Mouse (Mus musculus) monocyte, adult 5-6 weeks (primary cell): ENCODE measurements at regions not wholly inside any gene's neighbourhood (a gene's known extent, or its start where the extent isn't known, plus 50 kb on each side); places are given as distances from the start of the nearest gene placed in this dataset.

Experiments
- ATAC-seq: fragments of 153-309, 156-312 bp; replicated peaks from 2 replicates; pipeline ENCODE4 v1.8.0; 2017; ENCODE audit warnings: mild to moderate bottlenecking; ENCODE audit not compliant: low TSS enrichment, insufficient number of reproducible peaks, severe bottlenecking, poor library complexity, low FRiP score

DNA sequence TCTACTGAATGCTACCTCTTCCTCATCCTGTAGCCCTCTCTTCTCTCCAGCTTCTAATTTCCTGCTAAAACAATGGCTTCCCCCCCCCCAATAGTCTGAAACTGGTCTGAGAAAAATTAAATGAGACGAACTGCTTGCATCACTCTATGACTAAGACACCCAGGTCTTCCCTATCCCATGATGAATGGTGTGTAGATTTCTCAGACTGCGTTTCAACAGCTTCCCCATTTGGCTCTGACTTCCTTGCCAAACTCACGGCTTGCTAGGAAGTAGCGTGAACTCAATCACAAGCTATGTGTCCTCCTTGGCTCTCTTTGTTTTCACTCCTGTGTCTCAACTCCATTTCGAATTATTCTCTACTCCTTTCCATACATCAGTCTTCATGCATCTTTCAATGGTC lies 126.4 kb upstream of the Rmdn2 start:
- ATAC-seq = peak; percentile 90

DNA sequence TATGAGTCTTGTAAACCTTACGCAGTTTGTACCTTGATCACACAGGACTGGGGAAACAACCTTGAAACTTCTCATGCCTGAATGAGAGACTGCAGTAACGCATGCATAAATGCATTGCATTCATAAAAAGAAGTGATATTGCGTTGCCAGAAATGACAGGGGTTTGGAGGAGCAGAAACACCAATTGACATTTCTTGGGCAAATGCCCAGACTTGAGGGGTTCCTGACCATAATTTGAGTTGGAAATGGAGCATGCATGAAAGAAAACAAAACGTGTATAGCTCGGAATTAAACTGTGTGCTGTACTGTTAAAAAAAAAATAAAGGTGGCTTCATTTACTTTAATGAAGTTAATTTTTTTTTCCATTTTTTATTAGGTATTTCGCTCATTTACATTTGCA lies 122.4 kb upstream of the Rmdn2 start:
- ATAC-seq = no peak

DNA sequence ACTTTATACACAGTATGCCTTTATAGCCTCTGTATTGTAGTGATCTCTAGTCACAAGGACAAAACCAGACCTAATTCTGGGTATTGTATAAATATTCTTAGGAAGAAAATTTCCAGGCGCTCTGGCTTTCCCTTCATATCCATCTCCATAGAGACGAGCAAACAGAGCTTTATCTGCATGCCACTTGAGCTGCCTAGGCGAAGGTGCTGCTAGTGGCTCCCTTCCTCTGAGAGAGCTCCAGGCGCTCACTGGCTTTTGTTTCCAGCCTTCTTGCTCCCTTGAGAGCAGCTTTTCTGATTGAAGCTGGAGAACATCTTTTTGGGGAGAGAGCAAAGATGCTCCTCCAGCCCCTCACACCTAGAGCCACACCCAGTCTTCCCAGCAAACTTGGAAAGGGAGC lies 114.0 kb upstream of the Rmdn2 start:
- ATAC-seq = no peak

DNA sequence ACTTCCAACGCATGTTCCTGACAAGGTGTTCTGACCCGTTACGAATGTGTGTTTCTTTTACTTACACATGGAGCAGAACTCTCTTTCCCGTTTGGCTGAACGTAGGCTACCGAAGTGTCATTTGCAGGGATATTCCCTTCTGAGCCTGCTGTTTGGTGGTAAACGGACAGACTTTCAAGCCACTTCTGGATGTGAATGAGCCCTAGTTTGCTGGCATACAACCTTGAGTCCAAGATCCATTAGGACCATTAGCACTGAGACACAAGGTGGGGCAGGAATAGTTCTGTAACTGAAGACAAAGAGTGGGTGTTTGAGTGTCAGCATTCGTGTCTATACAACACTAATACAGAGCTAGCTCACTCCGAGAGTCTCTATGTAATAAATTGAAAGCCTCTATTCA lies 113.3 kb upstream of the Rmdn2 start:
- no peak for ATAC-seq

DNA sequence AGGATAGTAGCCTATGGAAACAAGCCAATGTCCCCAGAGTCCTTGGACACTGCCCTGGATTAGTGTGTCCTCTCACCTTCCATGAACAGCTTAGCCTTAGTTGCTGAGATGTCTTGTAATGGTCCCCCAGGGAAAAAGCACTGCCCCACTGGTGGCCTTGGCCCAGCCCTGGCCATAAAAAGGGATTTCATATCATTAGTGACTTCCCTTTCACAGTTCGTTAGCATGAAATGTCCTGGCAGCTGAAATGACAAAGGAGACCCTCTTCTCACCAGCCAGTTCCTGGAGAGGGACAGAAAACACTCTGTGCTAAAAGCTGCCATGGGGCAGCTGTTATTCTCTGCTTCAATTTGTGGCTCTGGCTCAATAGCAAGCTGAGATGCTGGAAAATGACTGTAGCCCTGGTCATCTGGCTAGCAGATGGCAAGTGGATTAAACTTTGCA lies 110.6 kb upstream of the Rmdn2 start:
- no peak for ATAC-seq

DNA sequence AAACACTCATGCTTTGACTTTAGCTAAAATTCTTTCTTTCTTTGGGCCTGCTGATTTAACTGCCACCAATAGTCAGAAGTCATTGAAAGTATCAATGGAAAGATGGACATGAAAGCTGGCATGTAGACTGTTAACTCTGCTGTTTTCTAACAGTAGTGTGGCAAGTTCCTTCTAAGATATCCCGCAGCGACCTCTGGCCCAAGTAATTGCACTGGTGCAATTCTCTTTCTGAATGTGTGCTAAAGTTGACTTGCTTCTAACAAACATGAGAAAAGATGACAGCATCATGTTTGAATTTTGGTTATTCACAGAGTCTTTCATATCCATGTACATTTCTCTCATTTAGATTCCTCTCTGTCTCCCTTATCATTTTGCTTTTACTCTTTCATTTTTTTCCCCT lies 109.7 kb upstream of the Rmdn2 start:
- no peak for ATAC-seq

DNA sequence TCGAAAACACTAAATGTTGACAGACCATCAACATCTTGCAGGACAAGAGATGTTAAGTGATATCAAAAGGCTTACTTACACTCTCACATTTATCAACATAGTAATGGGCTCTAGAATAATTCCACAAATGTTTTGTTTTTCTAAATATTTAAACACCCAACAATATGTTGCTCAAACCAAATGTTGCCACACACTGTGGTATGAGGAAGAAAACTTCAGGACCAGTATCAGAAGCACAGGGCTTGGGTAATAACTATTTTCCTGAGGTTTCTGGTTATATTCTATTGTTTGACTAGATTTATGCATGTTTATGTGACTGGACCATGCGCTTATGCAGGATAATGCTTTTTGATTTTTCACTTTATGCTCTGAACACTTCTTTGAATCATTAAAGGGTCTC lies 108.6 kb upstream of the Rmdn2 start:
- ATAC-seq = 0 out of 2 replicates have a peak, but pooled peaks have one; percentile 32

DNA sequence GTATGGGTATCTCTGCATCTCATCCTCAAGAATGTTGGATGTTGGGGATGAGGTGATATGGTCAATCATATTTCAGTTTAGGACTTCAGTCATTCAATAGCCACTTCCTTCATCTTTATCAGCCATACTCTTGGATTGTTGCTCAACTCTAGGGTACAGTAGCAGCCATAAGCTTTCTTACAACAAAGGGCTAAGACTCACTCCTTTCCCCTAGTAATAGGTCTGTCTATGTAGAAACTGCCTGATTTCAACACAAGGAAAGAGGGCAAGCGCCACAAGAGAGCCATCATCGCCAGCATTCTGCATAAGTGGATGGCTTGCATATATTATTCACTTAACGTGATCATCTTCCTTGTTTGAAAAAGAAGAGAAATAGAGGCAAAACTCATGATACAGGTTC lies 107.5 kb upstream of the Rmdn2 start:
- no peak for ATAC-seq

DNA sequence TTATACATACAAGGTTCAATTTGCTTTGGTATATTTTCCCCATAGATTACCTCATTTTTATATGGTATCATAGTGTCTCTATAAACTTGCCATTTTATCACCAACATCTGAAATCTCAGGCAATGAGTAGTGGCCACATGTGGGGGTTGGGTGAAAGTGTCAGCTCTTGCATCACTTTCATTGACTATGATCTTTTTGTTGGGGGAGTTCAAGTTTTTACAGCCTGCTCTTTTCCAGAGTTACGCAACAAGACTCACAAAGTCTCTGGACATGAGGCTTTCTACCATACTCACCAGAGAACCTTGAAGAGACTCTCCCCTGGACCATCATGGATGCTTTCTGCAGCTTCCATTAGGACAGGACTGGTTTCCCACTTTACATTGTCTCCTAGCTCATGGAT lies 106.1 kb upstream of the Rmdn2 start:
- no peak for ATAC-seq

DNA sequence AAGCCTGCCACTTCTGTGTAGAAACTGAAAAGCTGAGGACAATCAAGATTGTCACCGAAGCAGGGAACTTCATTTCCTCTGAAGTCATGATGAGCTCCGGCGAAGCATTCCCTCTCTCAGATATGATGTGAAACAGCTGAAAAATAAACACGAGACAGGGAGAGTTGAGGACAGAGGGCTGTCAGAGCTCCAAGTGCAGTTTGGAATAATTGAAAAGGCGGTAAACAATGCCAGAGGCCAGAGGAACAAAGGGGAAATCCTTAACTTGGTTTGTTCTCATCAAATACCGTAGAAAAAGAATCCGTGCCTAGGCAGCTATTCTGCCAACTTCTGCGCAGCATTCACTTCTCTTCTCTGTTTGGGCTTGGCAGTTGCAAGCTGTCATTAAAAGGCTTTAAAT lies 102.4 kb upstream of the Rmdn2 start:
- no peak for ATAC-seq

DNA sequence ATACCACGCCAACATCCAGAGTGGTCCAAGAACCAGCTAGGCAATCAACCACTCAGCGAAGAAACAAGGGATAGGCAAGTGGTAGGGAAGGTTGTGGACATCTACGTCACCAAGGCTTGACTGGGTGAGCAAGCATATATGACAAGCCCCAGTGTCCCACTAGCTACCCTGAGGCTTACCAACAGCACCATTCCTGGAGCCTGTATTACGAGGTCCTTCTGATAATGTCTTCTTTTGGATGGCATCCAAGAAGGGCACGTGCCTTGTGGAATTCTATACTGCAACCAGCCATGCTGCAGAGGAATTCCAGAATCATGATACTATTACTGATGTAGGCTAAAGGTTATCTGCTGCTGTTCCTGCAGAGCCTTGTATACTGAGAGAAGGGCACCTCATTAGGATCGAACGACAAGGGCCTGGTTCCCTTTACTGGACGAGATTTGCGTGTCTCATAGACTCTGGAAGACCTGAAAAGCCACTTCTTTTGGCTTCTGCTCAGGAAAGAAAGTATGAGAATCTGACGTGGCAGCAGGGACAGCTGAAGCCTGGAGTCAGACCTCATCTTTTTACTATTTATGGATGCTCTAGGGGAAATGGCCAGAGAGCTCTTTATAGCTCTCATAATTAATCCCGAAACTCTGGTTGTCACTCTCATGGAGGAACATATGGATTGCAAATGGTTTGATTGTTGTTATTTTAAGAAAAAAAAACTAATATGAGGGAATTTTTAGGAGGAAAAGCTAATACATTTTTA lies 101.5 kb upstream of the Rmdn2 start:
- no peak for ATAC-seq

DNA sequence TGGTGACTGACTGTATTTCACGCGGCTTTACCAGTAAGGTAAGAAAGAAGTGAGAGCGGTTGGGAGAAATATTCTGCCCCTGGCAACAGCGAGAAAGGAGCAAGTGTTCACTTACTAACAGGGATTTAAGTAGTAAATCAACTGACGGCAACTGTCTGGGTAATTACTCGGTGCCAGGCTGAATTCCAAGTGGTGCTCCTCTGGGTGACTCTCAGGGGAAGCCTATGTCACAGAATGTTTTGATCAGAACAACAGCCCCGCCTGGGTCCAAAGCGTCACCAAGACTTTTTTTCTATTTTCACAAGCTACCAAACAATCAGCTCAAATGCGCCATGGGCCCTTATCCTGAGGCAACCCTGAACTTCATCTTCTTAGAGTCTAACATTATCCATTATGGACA lies 100.4 kb upstream of the Rmdn2 start:
- ATAC-seq = no peak

DNA sequence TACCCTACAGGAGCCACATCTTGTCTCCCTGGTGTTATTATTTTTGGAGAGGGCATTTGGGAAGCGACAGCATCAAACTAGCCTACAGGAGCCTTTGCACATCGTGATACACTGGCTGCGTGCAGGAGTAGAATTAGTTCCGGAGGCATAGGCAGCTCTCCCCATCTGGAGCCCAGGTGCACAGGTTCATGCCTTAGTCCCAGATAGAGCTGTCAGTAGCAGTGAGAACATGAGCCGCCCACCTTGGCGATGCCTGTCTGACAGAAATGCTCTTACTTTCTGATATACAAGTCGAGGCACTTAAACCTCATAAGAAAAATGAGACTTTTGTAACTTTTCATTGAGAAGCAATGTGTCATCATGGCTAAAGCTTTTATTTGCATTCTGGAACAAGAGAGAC lies 97.6 kb upstream of the Rmdn2 start:
- ATAC-seq = no peak

DNA sequence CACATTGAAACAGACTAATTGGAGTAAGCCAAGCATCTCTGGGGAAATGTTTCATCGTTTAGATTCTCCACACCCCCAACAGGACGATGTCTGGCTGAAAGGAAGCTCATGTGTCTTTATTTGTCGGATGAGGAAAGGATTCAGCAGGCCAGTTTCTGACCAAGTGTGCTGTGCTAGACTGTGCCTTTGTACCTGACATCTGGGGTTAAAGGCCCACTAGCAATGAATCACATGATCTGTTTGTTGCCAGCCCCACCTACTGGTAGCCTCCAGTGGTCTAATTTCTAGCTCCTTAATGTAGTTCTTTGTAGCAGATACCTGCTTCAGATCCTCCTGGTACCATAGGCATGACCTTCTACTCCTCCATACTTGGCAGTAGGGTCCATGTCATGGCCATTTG lies 93.5 kb upstream of the Rmdn2 start:
- peak; percentile 70; the same call in 1 of the 2 replicates for ATAC-seq

DNA sequence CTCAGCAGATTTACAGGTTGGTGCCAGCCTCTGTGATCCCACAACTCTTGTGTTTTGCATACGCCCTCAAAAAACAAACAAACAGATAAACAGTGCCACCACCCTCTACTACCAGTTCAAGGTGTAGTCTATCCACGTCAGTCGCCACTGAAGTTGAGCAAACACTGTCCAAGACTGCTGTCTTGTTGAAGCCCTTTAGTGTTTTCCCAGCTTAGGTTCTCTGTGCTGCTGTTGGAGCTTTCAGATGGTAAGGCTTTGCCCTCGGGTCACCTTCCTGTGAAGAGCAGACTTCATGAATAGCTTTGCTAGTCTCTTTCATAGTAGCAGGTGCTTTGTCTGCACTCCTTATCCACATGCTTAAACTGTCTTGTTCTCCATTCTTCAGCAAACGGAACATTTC lies 93.0 kb upstream of the Rmdn2 start:
- no peak for ATAC-seq

DNA sequence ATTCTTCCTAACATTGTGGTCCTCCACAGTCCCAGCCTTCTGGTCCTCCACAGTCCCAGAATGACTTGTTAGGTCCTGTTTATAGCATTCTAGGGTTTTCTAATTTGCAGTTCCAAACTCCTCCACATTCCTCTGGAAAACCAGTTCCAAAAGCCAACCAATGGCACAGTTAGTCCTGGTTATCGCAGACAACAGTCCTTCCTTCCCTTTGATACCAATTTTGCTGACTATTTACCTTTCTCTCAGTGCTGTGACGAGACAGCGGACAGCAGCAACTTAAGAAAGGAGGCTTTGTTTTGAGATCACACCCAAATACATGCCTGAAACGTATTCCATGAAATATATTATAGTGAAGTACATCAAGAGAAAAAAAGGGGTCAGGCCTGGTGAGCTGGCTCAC lies 92.3 kb upstream of the Rmdn2 start:
- no peak for ATAC-seq

DNA sequence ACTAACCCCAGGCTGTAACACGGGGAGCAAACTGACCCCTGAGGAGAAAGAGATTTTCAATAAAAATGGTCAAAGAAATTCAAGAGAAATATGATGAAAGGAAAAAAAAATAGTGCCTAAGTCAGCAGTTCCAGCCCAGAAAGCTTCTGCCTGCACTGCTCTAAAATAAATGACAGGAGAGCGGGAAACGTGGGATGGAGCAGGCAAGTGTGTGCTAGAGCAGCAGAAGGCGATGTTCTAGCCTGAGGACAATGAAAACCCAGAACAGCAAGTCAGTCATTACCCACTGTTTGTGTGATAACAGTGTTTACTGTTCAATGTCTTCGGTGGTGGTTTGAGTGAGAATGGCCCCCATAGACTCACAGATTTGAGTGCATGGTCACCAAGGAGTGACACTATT lies 91.4 kb upstream of the Rmdn2 start:
- ATAC-seq = no peak

DNA sequence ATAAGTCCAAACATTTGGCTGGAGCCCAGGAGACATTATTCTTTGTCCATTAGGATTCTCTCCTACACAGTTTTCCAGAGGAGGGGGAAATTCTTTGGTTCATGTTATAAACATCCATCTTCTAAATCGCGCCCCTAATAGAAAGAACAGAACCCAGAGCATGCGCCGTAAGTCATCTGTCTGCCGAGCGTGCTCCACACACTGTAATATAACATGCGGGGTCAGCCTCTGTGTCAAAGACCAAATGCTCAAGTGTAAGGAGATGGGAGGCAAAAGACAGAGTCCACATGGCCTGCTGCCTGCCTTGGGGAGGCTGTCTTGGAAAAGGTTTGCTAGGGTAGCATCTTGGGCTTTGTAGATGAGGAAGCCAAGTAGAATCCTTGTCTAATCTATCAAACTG lies 90.0 kb upstream of the Rmdn2 start:
- ATAC-seq = no peak

DNA sequence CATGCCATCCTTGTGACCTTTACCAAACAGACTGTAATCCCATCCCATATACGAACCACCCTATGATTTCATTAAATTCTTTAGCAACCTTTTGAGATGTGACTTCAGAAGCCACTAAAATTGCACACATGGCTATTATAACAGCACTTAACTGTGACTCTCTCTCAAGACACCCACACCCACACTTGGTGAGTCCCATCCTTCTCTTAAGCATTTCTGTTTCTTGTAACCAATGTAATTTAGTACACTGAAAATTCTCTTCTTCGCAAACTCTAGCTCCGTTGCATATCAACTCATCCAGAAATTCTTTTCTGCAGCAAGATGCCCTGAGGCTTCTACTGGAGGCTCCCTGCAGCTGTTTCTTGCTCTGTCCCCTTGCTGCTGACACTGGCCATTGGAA lies 88.4 kb upstream of the Rmdn2 start:
- ATAC-seq = no peak

DNA sequence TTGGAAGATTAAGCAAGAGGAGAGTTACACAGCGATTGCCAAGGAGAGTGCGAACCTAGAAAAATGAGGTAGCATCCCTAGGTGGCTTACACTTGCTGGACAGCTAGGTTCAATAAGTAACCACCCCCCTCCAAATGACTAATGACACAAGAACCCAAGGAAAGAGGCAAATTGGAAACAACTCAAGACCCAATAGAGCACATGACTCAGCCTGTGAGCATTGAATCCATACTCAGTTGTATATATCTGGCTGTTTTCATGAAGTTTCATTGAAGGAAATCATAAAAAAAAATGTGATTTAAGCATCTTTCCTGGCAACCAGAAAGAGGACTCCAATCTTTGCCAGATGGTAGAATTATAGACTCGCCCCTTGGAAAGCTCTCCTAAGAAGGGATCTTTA lies 84.3 kb upstream of the Rmdn2 start:
- ATAC-seq = no peak

DNA sequence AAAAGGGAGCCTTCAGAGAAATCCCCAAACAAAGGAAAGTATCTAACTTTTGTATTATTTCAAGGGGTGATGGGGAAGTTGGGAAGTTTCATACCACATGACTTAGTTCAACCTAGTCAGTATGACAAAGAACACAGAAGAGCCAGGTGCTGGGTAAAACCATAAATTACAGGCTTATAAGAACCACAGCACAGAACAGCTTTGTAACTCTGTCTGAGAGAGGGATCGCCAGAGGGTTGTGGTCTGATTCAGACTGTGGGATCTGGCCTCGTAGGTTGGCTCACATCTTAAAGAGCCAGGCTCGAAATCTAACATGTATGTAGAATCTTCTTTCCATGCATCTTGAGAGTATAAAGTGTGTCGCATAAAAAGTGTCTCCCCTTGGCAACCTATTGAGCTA lies 75.1 kb upstream of the Rmdn2 start:
- no peak for ATAC-seq
